Mouse (Mus musculus): ENCODE results near the gene Slf2. TPM values are rescaled to one million over a fixed set of nuclear protein-coding genes. Genes with fewer than 3 reads are reported as not detected.

Gene Slf2
- polyA plus RNA-seq, 1 experiment from 2014 or later, result 29.4 TPM

GRCm38 (mm10) chr19:44899104-44899793 lies 31.7 kb upstream of the Slf2 start:
- Histone ChIP-seq H3K9ac (no peak overlapping the region), H3K27me3 (peaks cover 19% of the 10 kb centered on the region), H3K36me3 (no peaks in the 10 kb centered on the region), H3K4me2 (no peak overlapping the region), H3K4me3 (no peak overlapping the region), H3K9me3 (no peaks in the 10 kb centered on the region), H3K27ac (0 out of 2 replicates have a peak overlapping the region, but pooled peaks have one; percentile 2), H3K4me1 (peaks cover 22% of the 10 kb centered on the region)
- WGBS, result 30% methylated on average over 9 of the region's 9 CpGs
- ATAC-seq (ENCODE audit: borderline replicate concordance, extremely low read depth, low FRiP score, low TSS enrichment), result no peak

GRCm38 (mm10) chr19:44899947-44900773 lies 30.8 kb upstream of the Slf2 start:
- Histone ChIP-seq H3K27ac (peak overlapping the region; percentile 52), H3K4me3 (no peak overlapping the region), H3K36me3 (no peaks in the 10 kb centered on the region), H3K9ac (no peak overlapping the region), H3K27me3 (peaks cover 16% of the 10 kb centered on the region), H3K9me3 (no peaks in the 10 kb centered on the region), H3K4me2 (peak overlapping the region; percentile 27; the same call in 1 of the 2 replicates), H3K4me1 (peaks cover 22% of the 10 kb centered on the region)
- no peak for ATAC-seq (ENCODE audit: borderline replicate concordance, extremely low read depth, low FRiP score, low TSS enrichment)
- WGBS, result 24% methylated on average over 22 of the region's 22 CpGs

GRCm38 (mm10) chr19:44901047-44901446 lies 29.9 kb upstream of the Slf2 start:
- Histone ChIP-seq H3K36me3 (no peaks in the 10 kb centered on the region), H3K9me3 (no peaks in the 10 kb centered on the region), H3K4me2 (0 out of 2 replicates have a peak overlapping the region, but pooled peaks have one; percentile 27), H3K27ac (no peak overlapping the region), H3K4me3 (no peak overlapping the region), H3K4me1 (peaks cover 22% of the 10 kb centered on the region), H3K27me3 (peaks cover 12% of the 10 kb centered on the region), H3K9ac (no peak overlapping the region)
- ATAC-seq (ENCODE audit: borderline replicate concordance, extremely low read depth, low FRiP score, low TSS enrichment), result no peak
- WGBS, result 48% methylated on average over 3 of the region's 3 CpGs

- ATAC-seq (ENCODE audit: borderline replicate concordance, extremely low read depth, low FRiP score, low TSS enrichment), result peak; percentile 82
- peaks cover 22% of the 10 kb centered on the region for H3K4me1 ChIP-seq
- H3K4me3 ChIP-seq, result no peak overlapping the region
- H3K27ac ChIP-seq, result 0 out of 2 replicates have a peak overlapping the region, but pooled peaks have one; percentile 2
- H3K36me3 ChIP-seq, result no peaks in the 10 kb centered on the region
- no peak overlapping the region for H3K4me2 ChIP-seq
- 44% methylated on average over 4 of the region's 4 CpGs for WGBS
- no peaks in the 10 kb centered on the region for H3K9me3 ChIP-seq
- peaks cover 1% of the 10 kb centered on the region; the same call in 1 of the 2 replicates for H3K27me3 ChIP-seq
- no peak overlapping the region for H3K9ac ChIP-seq
Observed at GRCm38 (mm10) chr19:44902324-44902723, 28.6 kb upstream of the Slf2 start.

GRCm38 (mm10) chr19:44903343-44904000 lies 27.5 kb upstream of the Slf2 start:
- WGBS, result 63% methylated on average over 6 of the region's 6 CpGs
- no peak for ATAC-seq (ENCODE audit: borderline replicate concordance, extremely low read depth, low FRiP score, low TSS enrichment)

GRCm38 (mm10) chr19:44904141-44904720 lies 26.7 kb upstream of the Slf2 start:
- no peak overlapping the region for H3K4me3 ChIP-seq
- H3K4me2 ChIP-seq, result no peak overlapping the region
- H3K9ac ChIP-seq, result no peak overlapping the region
- no peak overlapping the region for H3K27ac ChIP-seq
- ATAC-seq (ENCODE audit: borderline replicate concordance, extremely low read depth, low FRiP score, low TSS enrichment), result no peak
- H3K4me1 ChIP-seq, result peaks cover 32% of the 10 kb centered on the region
- WGBS, result 30% methylated on average over 6 of the region's 6 CpGs
- H3K27me3 ChIP-seq, result no peaks in the 10 kb centered on the region
- H3K36me3 ChIP-seq, result no peaks in the 10 kb centered on the region
- no peaks in the 10 kb centered on the region for H3K9me3 ChIP-seq

More at GRCm38 (mm10) chr19:44903343-44904000, 27.5 kb upstream of the Slf2 start:
- Histone ChIP-seq H3K27me3 (no peaks in the 10 kb centered on the region), H3K4me1 (peaks cover 31% of the 10 kb centered on the region), H3K4me2 (no peak overlapping the region), H3K4me3 (no peak overlapping the region), H3K9me3 (no peaks in the 10 kb centered on the region), H3K9ac (no peak overlapping the region), H3K27ac (no peak overlapping the region), H3K36me3 (no peaks in the 10 kb centered on the region)

- WGBS, result 50% methylated on average over 4 of the region's 4 CpGs
Observed at GRCm38 (mm10) chr19:44905316-44905715, 25.6 kb upstream of the Slf2 start.

GRCm38 (mm10) chr19:44907851-44908690 lies 22.9 kb upstream of the Slf2 start:
- no peaks in the 10 kb centered on the region for H3K27me3 ChIP-seq
- H3K9ac ChIP-seq, result no peak overlapping the region
- peaks cover 10% of the 10 kb centered on the region for H3K4me1 ChIP-seq
- no peaks in the 10 kb centered on the region for H3K36me3 ChIP-seq
- WGBS, result 44% methylated on average over 15 of the region's 15 CpGs
- no peak overlapping the region for H3K4me3 ChIP-seq
- no peak overlapping the region for H3K4me2 ChIP-seq
- no peak overlapping the region for H3K27ac ChIP-seq
- H3K9me3 ChIP-seq, result no peaks in the 10 kb centered on the region
- no peak for ATAC-seq (ENCODE audit: borderline replicate concordance, extremely low read depth, low FRiP score, low TSS enrichment)

More at GRCm38 (mm10) chr19:44905316-44905715, 25.6 kb upstream of the Slf2 start:
- H3K36me3 ChIP-seq, result no peaks in the 10 kb centered on the region
- H3K4me1 ChIP-seq, result peaks cover 23% of the 10 kb centered on the region
- no peak overlapping the region for H3K27ac ChIP-seq
- H3K9me3 ChIP-seq, result no peaks in the 10 kb centered on the region
- no peak for ATAC-seq (ENCODE audit: borderline replicate concordance, extremely low read depth, low FRiP score, low TSS enrichment)
- H3K27me3 ChIP-seq, result no peaks in the 10 kb centered on the region
- no peak overlapping the region for H3K4me3 ChIP-seq
- H3K9ac ChIP-seq, result no peak overlapping the region
- no peak overlapping the region for H3K4me2 ChIP-seq

- Histone ChIP-seq H3K9ac (no peak overlapping the region), H3K27ac (no peak overlapping the region), H3K4me1 (peaks cover 10% of the 10 kb centered on the region), H3K4me3 (no peak overlapping the region), H3K4me2 (no peak overlapping the region), H3K9me3 (no peaks in the 10 kb centered on the region), H3K36me3 (no peaks in the 10 kb centered on the region), H3K27me3 (no peaks in the 10 kb centered on the region)
- no peak for ATAC-seq (ENCODE audit: borderline replicate concordance, extremely low read depth, low FRiP score, low TSS enrichment)
- 66% methylated on average over 11 of the region's 11 CpGs for WGBS
Observed at GRCm38 (mm10) chr19:44908836-44909460, 22.0 kb upstream of the Slf2 start.

- Histone ChIP-seq H3K27me3 (no peaks in the 10 kb centered on the region), H3K4me3 (no peak overlapping the region), H3K27ac (no peak overlapping the region), H3K4me1 (0 out of 2 replicates have a peak, but pooled peaks cover 8% of the 10 kb centered on the region), H3K9me3 (no peaks in the 10 kb centered on the region), H3K36me3 (no peaks in the 10 kb centered on the region), H3K4me2 (no peak overlapping the region), H3K9ac (no peak overlapping the region)
- 34% methylated on average over 10 of the region's 10 CpGs for WGBS
- no peak for ATAC-seq (ENCODE audit: borderline replicate concordance, extremely low read depth, low FRiP score, low TSS enrichment)
Observed at GRCm38 (mm10) chr19:44914481-44915249, 16.3 kb upstream of the Slf2 start.

Data from lung, embryonic 15.5 days (tissue).